Mouse (Mus musculus) gastrocnemius, adult 18-20 months (tissue): ENCODE measurements around the gene Gper1. TPM values are rescaled to one million over a fixed set of nuclear protein-coding genes. Genes with fewer than 3 reads are reported as not detected.
A peak's percentile ranks its signal among the peaks of the same experiment; 100 is the strongest.

Source experiments
- DNase-seq: peaks from one replicate; pipeline ENCODE4 v3.0.0; 2021; ENCODE audit warnings: low spot score
- total RNA-seq, 2 experiments: library from RNA; stranded (reverse); gene quantifications; 2 replicates each; pipeline ENCODE4 v1.2.3; 2021

Gper1 gene
- total RNA-seq, 2 experiments from 2014 or later, result 0.59 to 0.82 TPM

DNA sequence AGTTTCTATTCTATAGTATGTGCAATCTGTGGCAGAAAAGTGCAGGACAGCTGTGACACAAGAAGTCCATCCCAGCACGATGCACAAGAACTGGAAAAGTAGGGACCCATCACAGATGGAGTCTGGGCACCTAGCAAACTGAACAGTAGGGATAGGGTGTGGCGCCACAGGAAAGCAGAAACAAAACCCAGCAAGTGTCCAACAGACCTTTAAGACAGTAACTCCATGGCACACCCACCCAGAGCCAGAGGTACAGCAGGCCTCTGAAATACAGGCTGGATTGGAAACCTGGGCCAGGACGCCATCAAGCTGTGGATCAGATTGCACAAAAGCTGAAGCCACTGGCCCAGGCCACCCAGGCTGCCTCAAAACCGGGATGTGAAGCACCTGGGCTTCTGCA lies 20.0 kb downstream of the Gper1 start:
- DNase-seq, result no peak

DNA sequence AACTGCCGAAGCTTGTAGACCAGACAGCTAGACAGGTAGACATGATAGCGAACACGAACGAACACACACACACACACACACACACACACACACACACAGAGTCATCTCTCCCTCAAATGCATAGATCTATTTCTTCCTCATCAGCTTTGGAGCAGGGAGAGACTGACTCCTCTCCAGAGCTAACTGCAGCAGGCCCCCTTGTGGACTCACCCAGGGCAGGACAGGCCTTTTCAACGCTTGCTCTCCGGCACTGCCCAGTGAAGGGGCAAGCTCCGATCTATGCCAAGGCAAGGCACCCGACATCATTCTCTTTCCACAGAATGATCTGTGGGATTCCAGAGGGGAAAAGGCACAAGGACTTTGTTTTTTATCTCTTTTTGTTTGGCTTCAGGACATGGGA lies 22.3 kb downstream of the Gper1 start:
- DNase-seq, result no peak

DNA sequence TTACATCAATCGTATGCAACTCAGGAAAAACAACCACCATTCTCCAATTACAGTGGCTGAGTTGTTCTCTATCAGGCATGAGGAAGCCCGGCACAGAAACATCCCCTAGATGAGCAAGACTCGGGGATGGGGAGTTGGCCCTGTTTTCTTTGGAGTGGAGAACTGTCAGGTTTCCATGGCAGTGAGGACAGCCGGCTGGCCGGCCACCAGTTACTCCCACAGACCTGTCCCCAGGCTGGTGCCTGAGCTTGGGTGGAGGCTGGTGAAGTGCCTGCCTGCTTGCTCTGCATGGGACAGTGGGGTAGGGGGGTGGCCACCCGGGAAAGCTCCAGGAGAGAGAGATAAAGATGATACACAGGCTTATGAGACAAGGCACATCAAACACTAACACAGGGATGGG lies 25.1 kb downstream of the Gper1 start:
- no peak for DNase-seq

DNA sequence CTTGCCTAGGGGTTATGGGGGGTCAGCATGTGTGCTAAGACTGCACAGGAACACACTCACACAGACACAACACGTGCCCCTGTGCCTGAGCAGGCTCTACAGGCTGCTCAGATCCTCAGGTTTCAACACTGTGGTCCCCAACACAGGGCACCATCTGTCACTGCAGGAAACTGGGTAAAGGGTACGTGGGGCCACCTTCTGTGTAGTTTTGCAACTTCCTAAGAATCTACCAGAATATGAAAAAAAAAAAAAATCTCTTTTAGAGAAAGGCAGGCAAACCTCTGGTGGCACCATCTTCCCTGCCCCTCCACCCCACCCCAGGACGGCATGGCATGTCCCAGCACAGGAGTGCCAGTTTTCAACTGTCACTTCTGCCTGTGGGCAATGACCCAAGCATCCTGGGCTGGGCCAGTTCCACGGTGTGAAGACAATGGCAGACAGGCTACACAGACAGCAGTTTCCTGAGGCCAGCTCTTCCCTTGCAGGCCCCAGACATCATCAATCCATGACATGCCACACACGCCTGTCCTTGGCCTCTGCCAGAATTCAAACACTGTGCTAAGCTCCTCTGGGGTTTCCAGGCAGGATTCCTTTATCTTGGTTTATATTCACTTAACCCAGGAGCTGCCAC lies 26.3 kb downstream of the Gper1 start:
- DNase-seq, result no peak

DNA sequence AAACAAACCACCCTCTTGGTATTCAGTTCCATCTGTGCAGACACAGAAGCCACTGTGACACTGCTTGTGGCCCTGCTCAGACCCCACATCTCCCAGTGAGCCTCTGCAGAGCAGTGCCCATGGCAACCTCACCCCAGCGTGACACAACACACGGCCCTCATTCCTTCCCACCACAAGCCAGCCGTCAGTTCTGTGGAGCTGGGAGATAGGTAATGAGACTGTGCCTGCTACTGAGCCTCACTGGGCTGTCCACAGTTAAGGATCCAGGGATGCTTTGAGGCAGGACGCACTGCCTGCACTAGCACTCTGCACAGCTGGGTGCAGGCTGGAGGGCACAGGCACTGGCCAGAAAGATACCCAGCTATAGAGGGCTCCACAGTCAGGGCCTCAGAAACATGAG lies 27.0 kb downstream of the Gper1 start:
- no peak for DNase-seq

DNA sequence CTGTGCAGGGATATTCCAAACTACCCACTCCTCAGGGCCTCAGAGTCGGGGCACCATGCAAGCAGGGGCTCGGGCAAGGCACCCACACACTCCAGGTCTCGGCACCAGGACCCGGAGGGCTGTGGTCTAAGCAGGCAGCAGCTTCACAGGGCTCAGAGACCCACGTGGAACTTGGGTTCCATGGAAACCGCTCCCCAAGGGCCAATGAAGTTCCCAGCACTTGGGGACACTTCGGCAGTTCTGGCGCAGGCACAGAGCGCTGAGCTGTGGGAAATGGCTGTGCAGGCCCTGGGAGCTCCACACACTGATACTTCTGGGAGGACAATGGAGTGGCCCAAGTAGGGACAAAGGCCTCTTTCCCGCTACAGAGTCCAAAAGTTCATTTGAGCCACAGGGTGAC lies 30.1 kb downstream of the Gper1 start:
- no peak for DNase-seq

DNA sequence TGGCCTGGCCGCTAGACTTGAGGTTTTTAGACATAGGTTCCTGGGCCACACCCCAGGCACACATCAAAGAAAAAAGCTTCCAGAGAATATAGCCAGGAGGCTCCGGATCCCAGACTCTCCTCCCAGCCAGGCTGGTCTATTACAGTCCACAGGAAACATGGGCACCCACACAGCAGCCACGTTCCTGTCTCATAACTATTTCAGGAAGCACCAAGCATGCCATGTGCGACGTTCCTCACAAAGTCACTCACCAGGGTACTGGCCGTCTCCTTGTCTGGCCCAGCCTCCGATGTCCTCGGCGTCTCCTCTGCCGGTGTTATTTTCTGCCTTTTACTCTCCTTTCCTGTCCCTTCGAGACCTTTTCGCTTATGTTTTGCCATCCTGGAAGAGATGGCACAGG lies 32.2 kb downstream of the Gper1 start:
- no peak for DNase-seq

DNA sequence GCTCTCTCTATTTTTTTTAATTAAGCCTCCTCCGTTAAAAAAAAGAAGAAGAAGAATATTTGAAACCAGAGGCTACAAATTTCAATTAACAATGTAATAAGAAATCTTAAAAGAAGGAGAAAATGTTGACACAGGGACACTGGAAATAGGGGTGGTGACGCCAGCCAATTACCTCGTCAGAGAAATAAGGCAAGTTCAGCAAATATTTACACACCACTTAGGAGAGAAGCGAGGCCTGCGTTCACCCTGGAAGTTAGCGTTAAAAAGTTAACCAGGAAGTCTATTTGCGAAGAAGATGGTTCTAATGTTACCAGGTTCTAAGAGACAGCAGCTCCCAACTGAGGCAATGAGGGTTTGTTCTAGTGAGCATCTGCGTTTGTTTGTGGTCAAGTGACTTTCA lies 34.3 kb downstream of the Gper1 start:
- DNase-seq, result no peak

DNA sequence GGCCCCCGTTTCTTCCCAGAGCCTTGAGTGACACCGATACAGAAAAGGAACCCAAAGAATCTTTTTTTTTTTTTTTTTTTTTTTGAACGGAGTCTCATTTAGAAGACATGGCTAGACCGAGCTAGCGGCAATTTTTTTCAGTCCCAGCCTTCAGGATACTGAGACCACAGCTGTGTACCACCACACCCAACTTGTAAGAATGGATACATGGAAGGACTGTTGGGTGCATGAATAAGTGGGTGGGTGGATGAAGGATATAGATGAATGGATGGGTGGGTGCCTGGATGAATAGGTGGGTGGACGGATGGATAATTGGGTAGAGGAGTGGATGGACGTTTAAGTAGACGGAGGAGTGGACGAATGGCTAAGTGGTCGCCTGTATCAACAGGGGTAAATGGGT lies 37.0 kb downstream of the Gper1 start:
- DNase-seq, result no peak

DNA sequence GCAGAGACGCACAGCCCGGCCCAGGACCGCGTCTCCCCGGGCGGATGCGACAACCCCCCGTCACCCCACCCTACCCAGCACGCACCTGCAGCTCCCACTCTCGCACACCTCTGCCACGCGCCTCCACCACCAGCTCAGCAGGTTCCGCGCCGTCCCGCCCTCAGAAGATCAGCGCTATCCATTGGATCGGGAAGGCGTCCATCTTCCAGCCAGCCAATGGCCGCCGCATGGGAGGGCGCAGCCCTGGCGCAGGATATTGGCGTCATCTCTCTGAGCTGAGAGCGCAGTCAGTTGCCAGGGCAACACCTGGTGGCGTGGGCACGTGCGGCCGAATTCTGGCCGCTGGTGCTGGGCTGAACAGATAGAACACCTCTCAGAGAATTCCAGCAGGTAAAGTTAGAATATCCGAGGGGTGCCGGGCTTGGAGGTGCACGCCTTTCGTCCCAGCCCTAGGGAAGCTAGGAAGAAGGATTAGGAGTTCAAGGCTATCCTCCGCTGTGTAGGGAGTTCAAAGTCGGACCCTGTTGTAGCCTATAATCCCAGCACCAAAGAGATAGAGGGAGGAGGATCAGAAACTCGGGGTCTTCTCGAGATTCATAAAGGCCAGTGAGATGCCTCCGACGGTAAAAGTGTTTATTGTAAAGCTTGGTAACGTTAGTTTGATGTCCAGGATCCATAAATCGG lies 37.6 kb downstream of the Gper1 start, which contains the start of gene 3110082I17Rik:
Gene 3110082I17Rik (minus strand): TSS at position 144 of the 684 bp plus-strand sequence.
- DNase-seq, result peak; percentile 98

DNA sequence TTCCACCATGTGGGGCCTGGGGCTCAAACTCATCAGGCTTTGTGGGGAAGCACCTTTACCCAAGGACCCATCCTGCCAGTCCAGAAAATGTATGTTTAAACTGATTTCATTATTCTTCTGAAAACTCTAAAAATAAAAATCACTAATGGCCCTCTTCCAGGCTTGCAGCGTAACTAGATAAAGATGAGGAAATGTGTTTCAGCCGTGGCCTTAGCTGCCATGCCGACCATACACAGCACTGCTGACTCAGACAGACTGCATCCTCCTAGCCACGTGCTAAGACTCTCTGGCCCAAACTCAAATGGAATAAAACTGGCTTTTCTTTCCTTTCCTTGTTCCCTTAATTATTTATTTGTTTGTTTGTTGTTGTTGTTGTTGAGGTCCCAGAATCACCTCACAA lies 41.9 kb downstream of the Gper1 start:
- no peak for DNase-seq

DNA sequence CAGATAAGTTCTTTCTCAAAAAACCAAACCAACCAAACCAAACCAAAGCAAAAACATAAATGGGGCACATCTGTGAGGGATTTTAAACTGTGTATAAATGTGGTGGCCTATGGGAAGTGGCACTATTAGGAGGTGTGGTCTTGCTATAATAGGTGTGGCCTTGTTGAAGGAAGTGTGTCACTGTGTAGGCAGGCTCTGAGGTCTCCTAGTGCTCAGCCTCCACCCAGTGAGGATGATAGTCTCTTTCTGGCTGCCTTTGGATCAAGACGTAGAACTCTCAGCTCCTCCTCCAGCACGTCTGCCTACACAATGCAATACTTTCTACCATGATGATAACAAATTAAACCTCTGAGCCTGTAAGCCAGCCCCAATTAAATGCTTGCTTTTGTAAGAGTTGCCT lies 43.4 kb downstream of the Gper1 start:
- DNase-seq, result no peak

DNA sequence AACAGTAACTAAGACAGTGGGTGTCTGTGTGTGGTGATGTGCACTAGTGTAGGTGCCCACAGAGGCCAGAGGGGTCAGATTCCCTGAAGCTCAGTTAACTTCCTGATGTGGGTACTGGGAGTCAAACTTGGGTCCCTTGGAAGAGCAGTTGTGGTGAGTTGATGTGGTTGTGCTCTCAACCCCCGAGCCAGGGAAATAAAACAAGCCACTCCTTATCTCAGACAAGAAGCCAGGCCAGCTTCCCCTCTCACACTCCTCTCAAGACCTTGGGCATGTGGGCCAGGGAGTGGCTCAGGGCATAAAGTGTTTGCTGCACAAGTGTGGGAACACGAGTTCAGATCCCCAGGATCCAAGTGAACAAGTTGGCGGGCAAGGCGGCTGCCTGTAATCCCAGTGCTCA lies 43.9 kb downstream of the Gper1 start:
- DNase-seq, result no peak

DNA sequence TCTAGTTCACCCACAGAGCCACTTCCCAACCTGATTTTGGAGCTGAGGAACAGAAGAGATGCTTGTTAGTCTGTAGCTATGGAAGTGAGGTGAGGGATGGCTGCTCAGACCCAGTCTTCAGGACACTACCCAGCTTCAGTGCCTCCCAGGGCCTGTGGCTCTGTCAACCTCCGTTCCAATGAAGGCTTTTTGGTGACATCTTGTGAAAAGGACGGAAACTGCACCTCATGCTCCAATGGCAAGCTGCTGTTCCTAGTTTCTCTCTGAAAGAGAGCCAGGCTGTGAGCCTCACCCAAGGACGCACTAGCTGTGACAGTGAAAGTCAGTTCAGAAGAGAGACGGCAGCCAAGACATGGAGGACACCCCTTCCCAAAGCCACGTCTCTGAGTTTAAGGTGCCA lies 45.0 kb downstream of the Gper1 start:
- no peak for DNase-seq

DNA sequence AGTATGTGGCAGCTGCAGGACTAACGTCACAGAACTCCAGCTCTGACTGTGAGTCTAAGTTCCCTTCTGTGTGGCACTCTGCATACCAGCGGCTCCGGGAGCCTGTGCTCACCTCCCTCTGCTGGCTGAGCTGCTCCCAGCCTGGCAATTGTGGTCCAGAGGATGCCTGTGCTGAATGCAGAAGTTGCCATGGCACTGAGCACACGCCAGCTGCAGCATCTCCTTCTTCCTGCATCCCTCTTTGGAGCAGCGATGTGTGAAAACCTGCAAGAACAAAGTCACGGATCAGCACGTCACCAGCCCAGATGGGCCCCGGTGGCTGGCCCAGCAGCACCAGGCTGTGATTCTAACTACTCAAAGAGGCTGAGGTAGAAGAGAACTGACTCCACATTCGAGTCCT lies 51.8 kb downstream of the Gper1 start:
- no peak for DNase-seq

Other genes with a start within 250 kb of the Gper1 start
- 10 to 100 TPM; 36.8 to 37.0 TPM for gene Sun1, start 222.5 kb upstream of the Gper1 start, total RNA-seq
- 10 to 100 TPM; 28.6 to 31.9 TPM for gene Get4, start 170.8 kb upstream of the Gper1 start, total RNA-seq
- gene Adap1, start 97.5 kb upstream of the Gper1 start, total RNA-seq, result 1 to 10 TPM in 1 of 2 experiments, under 1 TPM in 1; 0.66 to 1.4 TPM
- gene Cox19, start 71.7 kb upstream of the Gper1 start, total RNA-seq, result 10 to 100 TPM; 55.0 to 68.4 TPM
- not detected for gene Cyp2w1, start 70.5 kb upstream of the Gper1 start, total RNA-seq
- 10 to 100 TPM; 21.8 to 28.9 TPM for gene Gpr146, start 45.5 kb upstream of the Gper1 start, total RNA-seq
- under 1 TPM; 0.12 to 0.21 TPM for gene C130050O18Rik, start 17.9 kb upstream of the Gper1 start, total RNA-seq
- 10 to 100 TPM in 1 of 2 experiments, 1 to 10 TPM in 1; 9.6 to 10.4 TPM for gene 3110082I17Rik, start 37.4 kb downstream of the Gper1 start, total RNA-seq
- 10 to 100 TPM in 1 of 2 experiments, 1 to 10 TPM in 1; 7.6 to 12.0 TPM for gene Zfand2a, start 61.4 kb downstream of the Gper1 start, total RNA-seq
- gene Uncx, start 120.3 kb downstream of the Gper1 start, total RNA-seq, result not detected